Mouse (Mus musculus): ENCODE data around the gene Ikbke. TPM values are rescaled to one million over a fixed set of nuclear protein-coding genes. Genes with fewer than 3 reads are reported as not detected.
A peak's percentile ranks its signal among the peaks of the same experiment; 100 is the strongest.

Ikbke gene
- polyA plus RNA-seq, 1 experiment from 2014 or later, result 0.55 TPM

- no peak overlapping the region for H3K4me3 ChIP-seq (ENCODE audit: low read depth, low read length)
- DNase-seq (ENCODE audit: low spot score, missing footprints), result peak; percentile 49
- H3K36me3 ChIP-seq (ENCODE audit: control insufficient read depth, insufficient read depth, low read length), result no peaks in the 10 kb centered on the region
- H3K4me1 ChIP-seq (ENCODE audit: control insufficient read depth, insufficient read depth, low read length), result no peaks in the 10 kb centered on the region
- WGBS, result 71% methylated on average over 7 of the region's 7 CpGs
- peaks cover 2% of the 10 kb centered on the region for H3K27me3 ChIP-seq (ENCODE audit: control insufficient read depth, insufficient read depth, low read length)
- no peak overlapping the region for H3K27ac ChIP-seq (ENCODE audit: low read depth, low read length)
- H3K4me2 ChIP-seq, result no peak overlapping the region
- ATAC-seq (ENCODE audit: low FRiP score), result no peak
- H3K9me3 ChIP-seq (ENCODE audit: control insufficient read depth, low read length), result no peaks in the 10 kb centered on the region
- no peak overlapping the region for H3K9ac ChIP-seq (ENCODE audit: low read length)
These were observed 43.3 kb downstream of the Ikbke start for GRCm38 (mm10) chr1:131236077-131236476.

GRCm38 (mm10) chr1:131233527-131233926, 45.9 kb downstream of the Ikbke start:
- H3K36me3 ChIP-seq (ENCODE audit: control insufficient read depth, insufficient read depth, low read length), result no peaks in the 10 kb centered on the region
- H3K9ac ChIP-seq (ENCODE audit: low read length), result no peak overlapping the region
- no peak overlapping the region for H3K4me2 ChIP-seq
- no peaks in the 10 kb centered on the region for H3K4me1 ChIP-seq (ENCODE audit: control insufficient read depth, insufficient read depth, low read length)
- ATAC-seq (ENCODE audit: low FRiP score) (no peak), DNase-seq (ENCODE audit: low spot score, missing footprints) (peak; percentile 33)
- no peak overlapping the region for H3K4me3 ChIP-seq (ENCODE audit: low read depth, low read length)
- WGBS, result 67% methylated on average over 12 of the region's 12 CpGs
- H3K9me3 ChIP-seq (ENCODE audit: control insufficient read depth, low read length), result no peaks in the 10 kb centered on the region
- H3K27ac ChIP-seq (ENCODE audit: low read depth, low read length), result no peak overlapping the region
- no peaks in the 10 kb centered on the region for H3K27me3 ChIP-seq (ENCODE audit: control insufficient read depth, insufficient read depth, low read length)

- Histone ChIP-seq H3K9ac (ENCODE audit: low read length) (no peak overlapping the region), H3K27me3 (ENCODE audit: control insufficient read depth, insufficient read depth, low read length) (no peaks in the 10 kb centered on the region), H3K4me1 (ENCODE audit: control insufficient read depth, insufficient read depth, low read length) (no peaks in the 10 kb centered on the region), H3K4me2 (no peak overlapping the region), H3K27ac (ENCODE audit: low read depth, low read length) (no peak overlapping the region), H3K36me3 (ENCODE audit: control insufficient read depth, insufficient read depth, low read length) (no peaks in the 10 kb centered on the region), H3K4me3 (ENCODE audit: low read depth, low read length) (no peak overlapping the region), H3K9me3 (ENCODE audit: control insufficient read depth, low read length) (no peaks in the 10 kb centered on the region)
- peak; percentile 76 for DNase-seq (ENCODE audit: low spot score, missing footprints)
- WGBS, result 85% methylated on average over 5 of the region's 5 CpGs
- no peak for ATAC-seq (ENCODE audit: low FRiP score)
These were observed 50.7 kb downstream of the Ikbke start for GRCm38 (mm10) chr1:131228659-131229058.

GRCm38 (mm10) chr1:131228225-131228624, 51.2 kb downstream of the Ikbke start:
- Histone ChIP-seq H3K27ac (ENCODE audit: low read depth, low read length) (no peak overlapping the region), H3K4me3 (ENCODE audit: low read depth, low read length) (no peak overlapping the region), H3K4me2 (no peak overlapping the region), H3K9me3 (ENCODE audit: control insufficient read depth, low read length) (no peaks in the 10 kb centered on the region), H3K36me3 (ENCODE audit: control insufficient read depth, insufficient read depth, low read length) (no peaks in the 10 kb centered on the region), H3K27me3 (ENCODE audit: control insufficient read depth, insufficient read depth, low read length) (no peaks in the 10 kb centered on the region), H3K4me1 (ENCODE audit: control insufficient read depth, insufficient read depth, low read length) (no peaks in the 10 kb centered on the region), H3K9ac (ENCODE audit: low read length) (no peak overlapping the region)
- ATAC-seq (ENCODE audit: low FRiP score) (no peak), DNase-seq (ENCODE audit: low spot score, missing footprints) (peak; percentile 2)
- 75% methylated on average over 7 of the region's 7 CpGs for WGBS

- no peaks in the 10 kb centered on the region for H3K27me3 ChIP-seq (ENCODE audit: control insufficient read depth, insufficient read depth, low read length)
- DNase-seq (ENCODE audit: low spot score, missing footprints) (peak; percentile 82), ATAC-seq (ENCODE audit: low FRiP score) (0 out of 2 replicates have a peak, but pooled peaks have one; percentile 54)
- 53% methylated on average over 12 of the region's 12 CpGs for WGBS
- no peak overlapping the region for H3K9ac ChIP-seq (ENCODE audit: low read length)
- H3K4me2 ChIP-seq, result no peak overlapping the region
- H3K27ac ChIP-seq (ENCODE audit: low read depth, low read length), result no peak overlapping the region
- no peaks in the 10 kb centered on the region for H3K9me3 ChIP-seq (ENCODE audit: control insufficient read depth, low read length)
- H3K4me3 ChIP-seq (ENCODE audit: low read depth, low read length), result no peak overlapping the region
- no peaks in the 10 kb centered on the region for H3K4me1 ChIP-seq (ENCODE audit: control insufficient read depth, insufficient read depth, low read length)
- no peaks in the 10 kb centered on the region for H3K36me3 ChIP-seq (ENCODE audit: control insufficient read depth, insufficient read depth, low read length)
These were observed 54.4 kb downstream of the Ikbke start for GRCm38 (mm10) chr1:131224848-131225471.

- Histone ChIP-seq H3K4me2 (no peak overlapping the region), H3K27me3 (ENCODE audit: control insufficient read depth, insufficient read depth, low read length) (no peaks in the 10 kb centered on the region), H3K9me3 (ENCODE audit: control insufficient read depth, low read length) (no peaks in the 10 kb centered on the region), H3K36me3 (ENCODE audit: control insufficient read depth, insufficient read depth, low read length) (no peaks in the 10 kb centered on the region), H3K4me1 (ENCODE audit: control insufficient read depth, insufficient read depth, low read length) (no peaks in the 10 kb centered on the region), H3K9ac (ENCODE audit: low read length) (no peak overlapping the region), H3K27ac (ENCODE audit: low read depth, low read length) (no peak overlapping the region), H3K4me3 (ENCODE audit: low read depth, low read length) (no peak overlapping the region)
- WGBS, result 89% methylated on average over 2 of the region's 2 CpGs
- peak; percentile 33 for DNase-seq (ENCODE audit: low spot score, missing footprints)
- no peak for ATAC-seq (ENCODE audit: low FRiP score)
These were observed 56.1 kb downstream of the Ikbke start for GRCm38 (mm10) chr1:131223345-131223744.

- 86% methylated on average over 13 of the region's 13 CpGs for WGBS
- no peak overlapping the region for H3K4me3 ChIP-seq (ENCODE audit: low read depth, low read length)
- H3K27me3 ChIP-seq (ENCODE audit: control insufficient read depth, insufficient read depth, low read length), result no peaks in the 10 kb centered on the region
- no peak overlapping the region for H3K4me2 ChIP-seq
- no peak overlapping the region for H3K27ac ChIP-seq (ENCODE audit: low read depth, low read length)
- no peaks in the 10 kb centered on the region for H3K4me1 ChIP-seq (ENCODE audit: control insufficient read depth, insufficient read depth, low read length)
- no peak overlapping the region for H3K9ac ChIP-seq (ENCODE audit: low read length)
- no peaks in the 10 kb centered on the region for H3K36me3 ChIP-seq (ENCODE audit: control insufficient read depth, insufficient read depth, low read length)
- no peaks in the 10 kb centered on the region for H3K9me3 ChIP-seq (ENCODE audit: control insufficient read depth, low read length)
- no peak for ATAC-seq (ENCODE audit: low FRiP score)
- peak; percentile 31 for DNase-seq (ENCODE audit: low spot score, missing footprints)
These were observed 57.4 kb downstream of the Ikbke start for GRCm38 (mm10) chr1:131221822-131222590.

- H3K36me3 ChIP-seq (ENCODE audit: control insufficient read depth, insufficient read depth, low read length), result no peaks in the 10 kb centered on the region
- no peak overlapping the region for H3K4me3 ChIP-seq (ENCODE audit: low read depth, low read length)
- no peak for ATAC-seq (ENCODE audit: low FRiP score)
- no peak overlapping the region for H3K4me2 ChIP-seq
- H3K27me3 ChIP-seq (ENCODE audit: control insufficient read depth, insufficient read depth, low read length), result no peaks in the 10 kb centered on the region
- no peak overlapping the region for H3K27ac ChIP-seq (ENCODE audit: low read depth, low read length)
- no peak overlapping the region for H3K9ac ChIP-seq (ENCODE audit: low read length)
- no peaks in the 10 kb centered on the region for H3K9me3 ChIP-seq (ENCODE audit: control insufficient read depth, low read length)
- no peaks in the 10 kb centered on the region for H3K4me1 ChIP-seq (ENCODE audit: control insufficient read depth, insufficient read depth, low read length)
- WGBS, result 92% methylated on average over 11 of the region's 11 CpGs
- peak; percentile 23 for DNase-seq (ENCODE audit: low spot score, missing footprints)
These were observed 60.5 kb downstream of the Ikbke start for GRCm38 (mm10) chr1:131218933-131219332.

- Histone ChIP-seq H3K4me2 (no peak overlapping the region), H3K27ac (ENCODE audit: low read depth, low read length) (no peak overlapping the region), H3K4me3 (ENCODE audit: low read depth, low read length) (no peak overlapping the region), H3K27me3 (ENCODE audit: control insufficient read depth, insufficient read depth, low read length) (no peaks in the 10 kb centered on the region), H3K9me3 (ENCODE audit: control insufficient read depth, low read length) (no peaks in the 10 kb centered on the region), H3K9ac (ENCODE audit: low read length) (no peak overlapping the region), H3K4me1 (ENCODE audit: control insufficient read depth, insufficient read depth, low read length) (no peaks in the 10 kb centered on the region), H3K36me3 (ENCODE audit: control insufficient read depth, insufficient read depth, low read length) (no peaks in the 10 kb centered on the region)
- WGBS, result 85% methylated on average over 6 of the region's 6 CpGs
- ATAC-seq (ENCODE audit: low FRiP score), result no peak
- DNase-seq (ENCODE audit: low spot score, missing footprints), result no peak
These were observed 66.0 kb downstream of the Ikbke start for GRCm38 (mm10) chr1:131213361-131213760.
